Mouse (Mus musculus) bone marrow macrophage, adult 2 months (primary cell): ENCODE data around the gene Nxpe4.
"Not testable (repeated sequence)": the region's sequence is repeated elsewhere in the genome, so short reads cannot be mapped to it uniquely, and the experiment has no call there.

Experiments used
- CTCF ChIP-seq: IDR thresholded peaks from 2 replicates; pipeline ENCODE4 v1.5.1; 2012; ENCODE audit warnings: low read depth, mild to moderate bottlenecking, low read length, moderate library complexity
- POLR2A ChIP-seq: IDR thresholded peaks from 2 replicates; pipeline ENCODE4 v1.6.1; 2012; ENCODE audit warnings: mild to moderate bottlenecking, low read depth, low read length, borderline replicate concordance

GRCm38 (mm10) chr9:48417366-48417765 lies 255.5 kb downstream of the Nxpe4 start:
- not testable (repeated sequence) for TF ChIP-seq CTCF, POLR2A
